Mouse (Mus musculus) frontal cortex, adult 2 months (tissue): Measurements from ENCODE around the gene Mark3. TPM values are rescaled to one million over a fixed set of nuclear protein-coding genes. Genes with fewer than 3 reads are reported as not detected.
A peak's percentile ranks its signal among the peaks of the same experiment; 100 is the strongest.

Experiments
- DNase-seq, 2 experiments: peaks; one replicate each; pipeline ENCODE4 v3.0.0; 2022; ENCODE audit warnings: low spot score in 1 of 2; ENCODE audit errors: extremely low spot score in 1 of 2
- polyA plus RNA-seq: library from polyadenylated mRNA; depleted of rRNA; stranded (reverse); fragments of >200 nt; gene quantifications from 2 replicates; pipeline ENCODE4 v1.2.3, GENCODE M21; 2012

Gene Mark3
- polyA plus RNA-seq, 1 experiment: 81.9 TPM

DNA sequence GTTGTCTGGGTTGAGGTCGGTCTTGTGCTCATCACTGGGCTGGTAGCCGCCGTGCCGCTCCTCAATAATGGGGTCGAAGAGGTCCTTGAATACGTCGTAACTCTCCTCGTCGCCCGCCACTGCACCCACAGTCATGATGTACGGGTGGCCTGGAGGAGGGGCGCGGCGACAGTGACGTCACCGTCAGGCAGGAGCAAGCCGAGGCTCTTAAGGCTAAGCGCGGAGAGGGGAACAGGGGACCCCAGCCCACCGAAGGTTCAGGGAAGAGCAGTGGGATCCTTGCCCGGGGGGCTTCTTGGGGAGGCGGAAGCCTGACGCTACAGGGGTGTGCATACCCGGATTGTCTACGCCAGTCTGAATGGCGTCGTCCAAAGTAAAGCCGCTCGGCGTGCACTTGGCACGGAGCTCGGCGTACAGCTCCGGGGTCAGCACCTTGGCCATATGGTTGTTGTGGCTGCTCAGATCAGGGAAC, 97.1 kb downstream of the Mark3 start:
- peak in 1 of 2 experiments; percentile 84 for DNase-seq

DNA sequence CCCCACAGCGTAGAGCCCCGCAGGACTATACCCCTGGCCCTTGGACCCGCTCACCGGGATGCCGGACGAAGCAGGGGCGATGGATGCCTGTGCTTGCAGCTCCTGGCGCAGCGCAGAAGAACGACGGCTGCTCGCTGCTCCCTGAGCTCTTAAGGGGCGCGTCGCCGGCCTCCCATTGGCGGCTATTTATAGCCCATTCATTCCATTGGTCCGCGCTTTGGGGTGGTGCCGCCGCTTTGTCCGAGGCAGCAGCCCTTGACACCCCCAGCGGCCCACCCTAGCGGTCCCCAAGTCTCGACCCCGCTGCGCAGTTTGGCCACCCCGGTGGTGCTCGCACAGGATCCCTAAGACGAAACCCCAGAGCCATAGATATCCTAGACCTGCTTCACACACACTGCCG, 97.9 kb downstream of the Mark3 start, which contains the start of gene Ckb:
TSS of gene Ckb (minus strand) at position 163 of the 400 bp plus-strand sequence.
- peak; percentile 90 to 96 for DNase-seq

DNA sequence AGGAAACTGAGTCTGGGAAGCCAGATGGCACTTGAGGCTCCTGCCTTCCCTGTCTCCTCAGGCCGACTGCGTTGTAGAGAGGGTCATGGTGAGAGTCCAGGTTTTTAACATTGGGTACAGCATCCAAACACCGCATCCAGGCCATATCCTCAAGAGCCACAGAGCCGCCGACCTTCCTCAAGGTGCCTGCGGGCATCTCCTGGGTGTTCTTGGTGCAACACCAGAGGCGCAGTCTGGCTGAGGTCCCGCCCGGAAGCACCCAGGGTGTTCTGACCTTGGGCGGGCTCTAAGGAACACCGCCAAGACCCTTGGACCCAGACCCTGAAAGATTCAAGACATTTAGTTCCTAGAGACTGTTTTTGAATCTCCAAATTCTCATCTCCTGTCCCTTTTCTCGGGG, 98.3 kb downstream of the Mark3 start:
- peak in 1 of 2 experiments; percentile 25 for DNase-seq

DNA sequence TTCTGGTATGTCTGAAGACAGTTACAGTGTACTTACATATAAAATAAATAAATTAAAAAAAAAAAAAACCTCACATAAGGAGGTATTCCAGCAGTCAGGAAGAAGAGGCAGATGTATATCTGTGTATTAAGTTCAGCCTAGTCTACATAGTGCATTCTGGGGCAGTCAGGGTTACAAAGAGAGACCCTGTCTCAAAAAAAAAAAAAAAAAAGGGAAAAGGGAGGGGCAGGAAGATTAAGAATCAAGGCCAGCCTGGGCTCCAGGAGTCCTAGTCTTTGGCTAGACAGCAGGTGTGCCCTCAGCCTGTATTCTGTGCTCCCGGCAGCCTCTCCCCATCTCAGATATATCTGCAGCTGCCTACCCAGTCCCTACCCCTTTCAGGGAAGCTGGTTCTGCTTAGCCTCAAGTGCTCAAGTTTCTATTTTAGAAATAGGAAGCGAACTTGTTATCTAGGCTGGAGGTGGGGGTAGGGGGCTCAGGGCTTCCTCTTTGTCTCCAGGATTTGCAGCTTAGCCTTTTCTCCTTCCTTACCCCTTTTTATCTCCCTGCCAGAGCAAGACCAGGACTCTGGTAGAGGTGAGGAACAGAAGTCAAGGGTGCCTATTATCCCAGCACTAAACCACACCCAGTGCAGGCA, 100.6 kb downstream of the Mark3 start:
- DNase-seq: no peak

DNA sequence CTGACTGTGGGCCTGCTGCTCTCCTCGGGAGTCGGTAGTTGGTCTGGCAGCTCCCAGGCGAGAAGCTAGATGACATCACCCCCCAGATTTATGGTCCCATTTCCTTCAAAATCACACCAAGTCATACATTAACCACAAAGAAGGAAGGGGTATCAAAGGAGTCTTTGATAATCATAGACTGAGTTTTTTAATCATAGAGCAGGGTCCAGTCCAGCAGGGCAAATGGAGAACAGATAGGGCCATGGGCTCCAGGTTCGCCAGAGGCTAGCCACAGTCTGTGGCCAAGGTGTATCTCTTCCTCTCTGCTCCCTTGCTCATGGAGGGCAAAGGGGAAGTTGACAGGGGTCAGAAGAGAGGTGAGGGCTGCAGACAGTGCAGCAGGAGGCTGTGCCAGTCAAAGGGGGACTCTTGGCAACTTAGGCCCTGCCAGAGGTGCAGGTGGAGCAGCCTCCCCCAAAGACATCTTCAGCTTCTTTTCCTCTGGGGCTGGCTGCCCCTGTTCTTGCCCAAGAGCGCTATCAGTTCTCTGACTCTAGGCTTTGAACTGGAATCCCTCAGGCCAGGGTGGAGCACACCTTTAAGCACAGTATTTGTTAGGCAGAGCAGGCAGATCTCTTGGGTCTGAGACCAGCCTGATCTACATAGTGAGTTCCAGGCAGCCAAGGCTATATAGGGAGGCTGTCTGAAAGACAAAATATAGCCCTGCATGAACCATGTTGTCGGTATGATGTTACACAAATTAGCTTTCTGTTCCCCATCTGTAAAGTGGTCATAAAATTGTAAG, 101.7 kb downstream of the Mark3 start:
- DNase-seq: no peak

DNA sequence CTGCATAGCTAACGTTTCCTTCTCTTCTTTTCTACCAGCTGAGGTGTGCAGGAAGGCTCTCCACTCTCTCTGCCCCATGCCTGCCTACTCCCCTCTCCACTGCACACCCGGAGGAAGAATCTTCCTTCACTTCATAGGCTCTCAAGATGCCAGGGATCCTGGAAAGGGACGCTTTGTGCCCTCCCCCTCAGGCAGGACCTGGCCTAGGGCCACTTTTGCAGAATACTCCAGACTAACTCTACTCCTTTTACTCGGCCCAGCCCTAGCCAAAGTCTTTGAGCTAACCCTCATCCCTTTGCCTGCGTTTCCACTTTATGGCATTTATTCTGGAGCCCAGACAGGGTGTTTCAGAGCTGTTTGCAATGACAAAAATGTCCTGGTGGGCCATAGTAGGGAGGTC, 103.1 kb downstream of the Mark3 start:
- peak in 1 of 2 experiments; percentile 32 for DNase-seq

DNA sequence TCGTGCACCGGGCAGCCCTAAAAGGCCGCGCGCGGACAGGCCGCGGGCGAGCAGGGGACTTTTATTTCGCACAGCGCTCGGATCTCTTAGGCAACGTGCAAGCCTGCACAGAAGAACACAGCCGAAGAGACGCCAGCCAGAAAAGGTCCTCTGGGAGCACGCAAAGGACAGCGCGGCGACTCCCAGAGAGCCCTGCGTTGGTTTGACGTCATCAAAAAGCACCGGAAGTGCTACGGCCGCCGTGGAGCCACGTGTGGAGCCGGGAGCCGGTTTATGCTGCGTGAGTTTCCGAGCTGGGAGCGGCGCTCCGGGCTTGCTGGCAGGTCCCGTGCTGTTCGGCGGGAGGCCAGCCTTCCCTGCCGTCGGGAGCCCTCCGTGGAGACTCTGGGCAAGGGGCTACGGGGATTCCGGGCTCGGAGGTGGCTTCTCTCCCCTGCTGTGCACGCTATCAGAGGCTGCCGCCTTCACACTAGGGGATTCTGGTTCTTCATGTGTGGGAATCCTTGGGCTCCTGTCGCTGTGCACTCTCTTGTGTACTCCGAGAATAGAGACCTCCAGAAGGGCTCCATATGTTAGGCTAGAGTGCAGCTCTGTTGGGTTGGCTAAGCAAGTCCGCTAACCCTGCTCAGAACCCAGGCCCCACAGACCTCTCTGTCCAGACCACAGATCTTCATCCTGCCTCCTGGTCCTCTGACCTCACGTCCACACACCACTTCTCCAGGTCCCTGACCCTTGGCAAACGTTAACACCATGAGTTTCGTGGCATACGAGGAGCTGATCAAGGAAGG, 103.8 kb downstream of the Mark3 start, which contains the start of gene Trmt61a:
TSS of gene Trmt61a (plus strand) at position 224 of the 788 bp plus-strand sequence.
- peak in 1 of 2 experiments; percentile 92 for DNase-seq

DNA sequence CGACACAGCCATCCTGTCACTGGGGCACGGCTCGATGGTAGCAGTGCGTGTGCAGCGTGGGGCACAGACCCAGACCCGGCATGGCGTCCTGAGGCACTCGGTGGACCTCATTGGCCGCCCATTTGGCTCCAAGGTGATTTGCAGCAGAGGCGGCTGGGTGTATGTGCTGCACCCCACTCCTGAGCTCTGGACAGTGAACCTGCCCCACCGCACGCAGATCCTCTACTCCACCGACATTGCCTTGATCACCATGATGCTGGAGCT, 104.3 kb downstream of the Mark3 start:
- no peak for DNase-seq

DNA sequence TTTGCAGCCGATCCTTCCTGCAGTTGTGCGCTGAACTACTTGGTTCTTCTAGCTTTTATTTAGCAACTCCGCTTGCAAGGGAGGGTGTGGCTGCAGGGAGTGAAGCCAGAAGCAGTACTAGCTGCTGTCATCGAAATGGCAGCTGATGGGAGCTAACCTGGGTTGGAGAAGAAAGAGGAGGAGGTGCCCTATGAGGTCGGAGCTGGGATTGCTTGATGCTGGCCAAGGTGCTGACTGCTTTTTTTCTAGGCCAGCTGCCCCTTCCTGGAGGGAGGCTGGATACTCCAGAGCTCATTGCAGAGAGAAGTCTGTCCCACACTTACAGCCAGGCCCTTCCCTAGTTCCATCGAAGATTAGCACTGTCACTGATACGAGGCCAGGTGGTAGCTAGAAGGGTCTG, 104.7 kb downstream of the Mark3 start:
- no peak for DNase-seq

DNA sequence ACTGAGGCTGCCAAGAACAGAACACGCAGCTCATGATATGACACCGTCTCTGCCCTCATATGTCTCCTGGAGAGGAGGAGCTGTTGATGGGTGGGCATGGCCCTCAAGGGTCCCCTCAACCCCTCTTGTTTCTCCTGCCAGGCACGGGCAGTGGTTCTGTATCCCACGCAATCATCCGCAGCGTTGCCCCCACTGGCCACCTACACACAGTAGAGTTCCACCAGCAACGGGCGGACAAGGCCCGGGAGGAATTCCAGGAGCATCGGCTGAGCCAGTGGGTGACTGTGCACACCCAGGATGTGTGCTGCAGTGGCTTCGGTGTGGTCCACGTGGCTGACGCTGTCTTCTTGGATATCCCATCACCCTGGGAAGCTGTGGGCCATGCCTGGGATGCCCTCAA, 106.3 kb downstream of the Mark3 start:
- DNase-seq: peak in 1 of 2 experiments; percentile 60

DNA sequence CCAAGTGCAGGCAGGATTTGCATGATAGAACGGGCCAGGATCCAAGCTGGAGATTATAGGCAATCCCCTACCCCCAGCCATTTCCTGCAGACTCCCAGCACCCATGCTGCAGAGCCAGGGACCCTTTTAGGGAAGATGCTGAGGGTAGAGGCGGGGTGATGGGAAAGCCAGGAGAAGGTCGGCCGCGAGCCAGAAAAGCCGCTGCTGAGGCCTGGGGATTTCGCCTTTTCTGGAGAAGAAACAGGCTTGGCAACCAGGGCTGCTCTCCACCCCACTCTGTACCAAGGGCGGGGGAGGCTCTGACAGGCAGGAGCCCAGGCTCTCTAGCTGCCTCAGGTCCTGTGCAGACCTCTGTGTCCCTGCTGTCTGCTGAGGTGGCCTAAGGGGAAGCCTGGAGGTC, 107.0 kb downstream of the Mark3 start:
- peak in 1 of 2 experiments; percentile 58 for DNase-seq

DNA sequence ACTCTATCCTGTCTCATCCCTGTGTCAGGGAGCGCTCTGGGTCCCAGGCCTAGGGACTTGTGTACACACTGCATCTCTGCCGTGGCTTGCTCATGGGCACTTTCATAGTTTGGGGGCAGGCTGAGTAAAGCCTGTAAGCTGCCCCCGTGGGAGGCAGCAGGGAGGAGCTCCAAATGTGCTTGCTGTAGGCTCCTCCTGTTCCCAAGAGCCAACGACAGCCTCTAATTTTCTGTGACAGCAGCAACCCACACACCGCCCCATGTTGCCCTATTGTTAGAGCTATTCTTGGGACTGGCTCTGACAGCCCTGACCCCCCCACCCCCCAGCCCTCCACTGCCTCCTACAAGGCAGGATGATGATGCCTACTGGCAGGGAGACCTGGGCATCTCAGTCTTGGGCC, 107.7 kb downstream of the Mark3 start:
- DNase-seq: peak in 1 of 2 experiments; percentile 60

DNA sequence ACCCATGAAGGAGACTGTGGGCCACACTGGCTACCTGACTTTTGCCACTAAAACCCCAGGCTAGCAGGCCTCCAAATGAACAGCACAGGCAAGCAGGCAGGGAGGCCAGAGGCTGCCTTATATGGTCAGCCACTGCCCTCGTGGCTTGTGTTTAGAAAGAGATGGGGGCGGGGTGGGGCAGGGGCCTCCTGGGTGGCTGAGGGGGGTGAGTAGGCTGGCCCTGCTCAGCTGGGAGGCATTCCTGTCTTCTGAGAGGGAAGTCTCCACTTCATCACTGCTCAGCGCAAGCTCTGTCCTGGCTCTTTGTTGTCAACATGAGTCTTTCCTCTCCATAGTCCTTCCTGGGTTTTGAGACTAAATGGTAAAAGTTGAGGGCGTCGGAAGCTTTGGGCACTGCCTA, 108.5 kb downstream of the Mark3 start:
- DNase-seq: no peak

DNA sequence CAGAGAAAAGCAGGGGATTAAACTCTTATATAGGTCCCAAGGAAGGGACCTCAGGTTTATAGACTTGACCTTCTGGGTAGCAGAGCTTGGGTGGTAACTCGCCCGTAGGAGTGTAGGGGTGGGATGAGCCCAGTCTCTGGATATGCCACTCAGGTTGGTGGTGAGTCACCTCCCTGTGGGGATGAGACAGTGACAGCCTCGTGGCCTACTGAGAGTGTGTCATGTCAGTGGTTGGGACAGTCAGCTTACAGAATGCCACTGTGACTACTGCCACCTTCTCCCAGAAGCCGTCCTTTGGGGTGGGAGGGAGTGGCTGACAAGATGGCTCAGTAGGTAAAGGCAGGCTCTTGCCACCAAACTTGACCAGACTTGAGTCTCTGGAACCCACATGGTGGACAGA, 112.1 kb downstream of the Mark3 start:
- DNase-seq: peak in 1 of 2 experiments; percentile 47

DNA sequence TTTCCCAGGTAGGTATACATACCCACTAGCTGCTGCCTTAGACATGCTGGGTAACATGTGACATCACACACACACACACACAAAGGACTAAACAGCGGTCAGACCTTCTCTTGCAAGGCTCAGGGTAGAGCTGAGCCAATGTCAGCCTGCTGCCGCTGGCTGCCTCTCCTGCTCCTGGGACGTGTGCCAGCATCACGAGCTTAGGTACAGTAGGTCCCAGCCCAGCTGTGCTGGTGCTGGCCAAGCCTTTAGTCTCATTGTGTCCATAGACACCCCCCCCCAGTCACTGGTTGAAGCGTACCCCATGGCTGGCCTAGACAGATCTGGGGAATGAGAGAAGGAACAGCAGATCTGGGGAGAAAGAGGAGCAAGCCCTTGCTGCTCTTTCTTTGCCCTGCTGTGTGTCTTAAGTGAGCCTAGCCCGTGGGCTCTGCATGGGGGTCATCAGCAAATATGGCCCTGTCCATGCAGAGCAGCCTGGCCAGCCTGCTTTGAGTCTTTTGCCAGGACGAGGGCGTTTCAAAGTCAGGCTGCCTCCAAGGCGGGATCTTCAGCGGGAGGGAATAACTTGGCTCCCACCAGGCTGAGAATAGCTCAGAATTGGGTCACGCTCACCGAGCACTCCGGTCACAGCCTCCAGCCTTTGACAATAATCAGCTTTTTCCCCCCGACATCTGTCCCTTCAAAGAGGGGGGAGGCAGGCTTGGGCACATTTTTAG, 113.2 kb downstream of the Mark3 start:
- DNase-seq: peak in 1 of 2 experiments; percentile 73

DNA sequence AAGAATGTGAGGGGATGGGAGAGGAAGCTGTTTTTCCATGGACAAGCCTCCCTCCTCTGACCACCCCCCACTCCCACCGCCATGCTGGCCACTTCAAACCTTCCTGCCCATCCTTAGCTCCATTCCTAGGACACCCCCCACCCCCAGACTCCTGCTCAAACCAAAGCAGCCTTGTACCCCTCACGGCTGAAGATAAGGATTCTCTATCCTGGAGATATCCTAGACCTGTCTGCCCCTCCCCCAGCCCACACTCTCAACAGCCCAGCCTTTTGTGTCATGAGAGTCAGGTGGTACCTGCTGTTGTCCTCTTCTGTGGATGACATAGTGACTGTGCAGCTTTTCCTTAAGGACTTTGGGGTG, 113.7 kb downstream of the Mark3 start:
- no peak for DNase-seq

DNA sequence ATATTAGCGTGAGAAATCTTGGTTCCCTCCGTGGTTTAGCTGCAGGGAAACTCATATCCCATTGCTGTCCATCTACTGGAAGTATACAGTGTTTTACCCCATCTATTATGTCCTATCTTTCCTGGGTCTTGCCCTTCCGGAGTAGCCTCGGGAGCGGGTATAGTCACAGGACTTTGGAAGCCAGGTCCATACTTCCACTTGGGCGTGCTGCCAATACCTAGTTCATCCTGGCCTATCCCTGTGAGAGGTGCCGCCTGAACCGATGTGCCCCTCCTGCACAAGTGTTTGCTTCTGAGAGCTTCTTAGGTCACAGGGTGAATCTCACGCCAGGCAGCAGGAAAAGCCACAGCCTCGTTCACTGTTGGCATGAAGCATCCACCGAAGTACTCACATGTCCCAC, 115.1 kb downstream of the Mark3 start:
- DNase-seq: no peak

DNA sequence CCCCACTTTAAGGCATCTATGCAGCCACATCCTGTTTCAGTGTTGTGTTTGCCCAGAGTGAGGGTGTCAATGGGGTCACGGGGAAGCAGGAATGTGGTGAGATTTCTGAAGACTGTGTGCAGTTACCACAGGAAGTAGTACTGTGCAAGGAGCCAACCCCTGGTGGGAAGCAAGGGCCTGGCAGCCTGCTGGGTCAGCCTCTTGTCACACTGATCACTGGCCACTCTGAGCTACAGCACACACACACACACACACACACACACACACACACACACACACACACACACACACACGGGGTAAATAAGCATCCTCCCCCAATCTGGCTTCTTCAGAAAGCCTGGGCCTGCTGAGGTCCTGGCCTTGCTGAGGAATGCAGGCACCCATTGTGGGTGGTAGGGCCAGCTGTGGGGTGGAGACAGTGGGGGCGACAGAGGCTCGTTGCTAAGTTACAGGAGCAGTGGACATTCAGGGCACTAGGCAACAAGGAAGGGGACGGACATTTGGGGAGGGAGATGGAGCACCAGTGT, 117.1 kb downstream of the Mark3 start:
- DNase-seq: peak in 1 of 2 experiments; percentile 33

DNA sequence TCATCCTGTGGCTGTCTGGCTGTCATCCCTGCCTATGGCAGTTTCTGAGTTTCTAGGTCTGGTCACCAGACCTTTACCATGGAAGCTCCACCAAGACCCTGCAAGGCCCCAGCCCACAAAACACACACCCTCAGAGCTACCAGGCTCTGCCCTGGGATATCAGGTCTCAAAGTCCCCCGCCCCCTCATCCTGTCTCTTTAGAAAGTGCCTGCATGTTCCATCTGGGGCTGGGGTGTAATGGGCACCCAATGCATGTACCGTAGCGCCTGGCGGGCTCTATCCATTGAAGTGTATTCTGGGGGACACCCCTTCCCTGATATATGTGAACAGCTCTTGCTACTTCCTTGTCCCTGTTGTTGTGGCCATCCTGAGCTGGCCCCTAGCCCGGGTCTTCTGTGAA, 118.6 kb downstream of the Mark3 start:
- DNase-seq: no peak
